Mouse (Mus musculus) liver, postnatal 0 days (tissue): ENCODE measurements around the gene Col28a1. TPM values are rescaled to one million over a fixed set of nuclear protein-coding genes. Genes with fewer than 3 reads are reported as not detected.

Source experiments
- ATAC-seq: fragments of 200-750 bp; cut with Nextera tagmentation; 2 replicates; pipeline ENCODE4 v1.8.0; 2017; ENCODE audit warnings: mild to moderate bottlenecking, moderate library complexity
- DNase-seq: peaks from one replicate; pipeline ENCODE4 v3.0.0-alpha.2; 2016
- H3K27ac ChIP-seq: fragments of 300-500 bp; sonication (generic); 2 replicates; pipeline ENCODE4 v1.5.1; 2014; ENCODE audit warnings: antibody characterized with exemption, moderate library complexity, mild to moderate bottlenecking, low read depth
- H3K27me3 ChIP-seq: fragments of 300-500 bp; sonication (generic); 2 replicates; pipeline ENCODE4 v1.6.1; 2014; ENCODE audit warnings: low read length, control low read depth, mixed read lengths; ENCODE audit not compliant: insufficient read depth
- H3K36me3 ChIP-seq: fragments of 300-500 bp; sonication (generic); replicated peaks from 2 replicates; pipeline ENCODE4 v1.6.1; 2014; ENCODE audit warnings: mild to moderate bottlenecking, control low read depth, low read length, moderate library complexity, mixed read lengths; ENCODE audit not compliant: insufficient read depth
- H3K4me1 ChIP-seq: fragments of 300-500 bp; sonication (generic); 2 replicates; pipeline ENCODE4 v1.6.1; 2014; ENCODE audit warnings: antibody characterized with exemption, mild to moderate bottlenecking, control low read depth; ENCODE audit not compliant: insufficient read depth
- H3K4me2 ChIP-seq: fragments of 300-500 bp; sonication (generic); 2 replicates; pipeline ENCODE4 v1.6.1; 2014; ENCODE audit warnings: low read depth, mild to moderate bottlenecking, low read length, moderate library complexity, mixed read lengths
- H3K4me3 ChIP-seq: fragments of 300-500 bp; sonication (generic); 2 replicates; pipeline ENCODE4 v1.5.1; 2014; ENCODE audit warnings: low read depth, low read length
- H3K9ac ChIP-seq: fragments of 300-500 bp; sonication (generic); replicated peaks from 2 replicates; pipeline ENCODE4 v1.6.1; 2014; ENCODE audit warnings: mild to moderate bottlenecking, moderate library complexity
- H3K9me3 ChIP-seq: fragments of 300-500 bp; sonication (generic); 2 replicates; pipeline ENCODE4 v1.6.1; 2016; ENCODE audit warnings: mild to moderate bottlenecking, control low read depth, low read length, mixed read lengths
- CTCF ChIP-seq: sonication (generic); IDR thresholded peaks from 2 replicates; pipeline ENCODE4 v1.5.1; 2016; ENCODE audit warnings: antibody characterized with exemption, low read depth
- EP300 ChIP-seq: IDR thresholded peaks from 2 replicates; pipeline ENCODE4 v1.6.1; 2016; ENCODE audit warnings: antibody characterized with exemption, low read depth, mild to moderate bottlenecking
- WGBS: fragments of 180-500 bp; shearing (Covaris S2); extraction: QIAGEN DNeasy Blood & Tissue Kit; methylation state at CpG from one replicate; pipeline ENCODE4 v1.1.7; 2014; ENCODE audit not compliant: insufficient replicate concordance; 5-methylcytosine and 5-hydroxymethylcytosine counted together
- polyA plus RNA-seq: library from polyadenylated mRNA; unstranded; fragments of >200 nt; fragmentation: Nextera tagmentation; extraction: Ambion mirVana; gene quantifications from 2 replicates; pipeline ENCODE4 v1.2.1, GENCODE M21; 2015

Gene Col28a1
- polyA plus RNA-seq, 1 experiment from 2014 or later, result 0.05 TPM

DNA sequence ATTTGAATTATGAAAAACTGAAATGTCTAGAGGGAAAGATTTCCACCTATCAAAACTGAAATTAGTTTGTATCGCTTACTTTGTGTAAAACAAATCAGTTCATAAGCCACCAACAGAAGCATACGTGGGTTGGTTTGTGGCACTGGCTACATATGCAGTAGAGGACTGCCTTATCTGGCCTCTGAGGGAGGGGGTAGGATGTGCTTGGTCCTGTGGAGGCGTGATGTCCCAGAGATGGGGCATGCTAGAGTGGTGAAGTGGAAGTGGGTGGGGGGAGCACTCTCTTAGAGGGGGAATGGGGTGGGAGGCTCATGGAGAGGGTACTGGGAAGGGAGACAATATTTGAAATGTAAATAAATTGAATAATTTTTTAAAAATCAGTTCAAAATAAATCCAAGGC is 2.5 kb downstream of the Col28a1 start:
- WGBS, result 53% methylated on average over 3 of the region's 3 CpGs
- TF ChIP-seq EP300 (no peak), CTCF (no peak)
- Histone ChIP-seq H3K4me1 (no peaks in the 10 kb centered on the region), H3K27ac (no peak overlapping the region), H3K9ac (no peak overlapping the region), H3K4me3 (no peak overlapping the region), H3K9me3 (no peaks in the 10 kb centered on the region), H3K27me3 (no peaks in the 10 kb centered on the region), H3K4me2 (no peak overlapping the region), H3K36me3 (no peaks in the 10 kb centered on the region)
- DNase-seq (no peak), ATAC-seq (no peak)

DNA sequence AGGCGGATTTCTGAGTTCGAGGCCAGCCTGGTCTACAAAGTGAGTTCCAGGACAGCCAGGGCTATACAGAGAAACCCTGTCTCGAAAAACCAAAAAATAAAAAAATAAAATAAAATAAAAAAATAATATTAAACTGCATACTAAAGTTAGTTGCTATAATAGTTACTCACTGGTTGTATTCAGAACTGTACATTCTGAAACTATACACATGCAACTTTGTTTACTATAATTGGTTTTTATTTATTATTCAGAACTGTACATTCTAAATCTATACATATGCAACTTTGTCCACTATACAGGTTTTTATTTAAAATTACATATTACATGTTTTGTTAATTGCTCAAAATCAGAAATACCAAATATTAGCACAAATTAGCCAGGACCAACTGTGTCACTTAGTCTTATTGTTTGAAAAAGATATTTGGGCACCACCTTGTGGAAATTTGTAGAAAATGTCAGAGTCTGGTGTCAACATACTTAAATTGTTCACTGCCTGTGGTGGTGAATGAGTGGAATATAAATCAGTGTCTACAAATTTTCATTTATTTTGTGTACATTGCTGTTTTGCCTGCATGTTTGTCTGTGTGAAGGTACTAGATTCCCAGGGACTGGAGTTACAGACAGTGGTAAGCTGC is 3.7 kb downstream of the Col28a1 start:
- TF ChIP-seq CTCF (peak; percentile 39), EP300 (no peak)
- Histone ChIP-seq H3K9ac (no peak overlapping the region), H3K27me3 (no peaks in the 10 kb centered on the region), H3K4me2 (no peak overlapping the region), H3K4me3 (no peak overlapping the region), H3K9me3 (no peaks in the 10 kb centered on the region), H3K36me3 (no peaks in the 10 kb centered on the region), H3K4me1 (no peaks in the 10 kb centered on the region), H3K27ac (no peak overlapping the region)
- no peak for DNase-seq
- no peak for ATAC-seq
- WGBS, result 88% methylated on average over 3 of the region's 3 CpGs

DNA sequence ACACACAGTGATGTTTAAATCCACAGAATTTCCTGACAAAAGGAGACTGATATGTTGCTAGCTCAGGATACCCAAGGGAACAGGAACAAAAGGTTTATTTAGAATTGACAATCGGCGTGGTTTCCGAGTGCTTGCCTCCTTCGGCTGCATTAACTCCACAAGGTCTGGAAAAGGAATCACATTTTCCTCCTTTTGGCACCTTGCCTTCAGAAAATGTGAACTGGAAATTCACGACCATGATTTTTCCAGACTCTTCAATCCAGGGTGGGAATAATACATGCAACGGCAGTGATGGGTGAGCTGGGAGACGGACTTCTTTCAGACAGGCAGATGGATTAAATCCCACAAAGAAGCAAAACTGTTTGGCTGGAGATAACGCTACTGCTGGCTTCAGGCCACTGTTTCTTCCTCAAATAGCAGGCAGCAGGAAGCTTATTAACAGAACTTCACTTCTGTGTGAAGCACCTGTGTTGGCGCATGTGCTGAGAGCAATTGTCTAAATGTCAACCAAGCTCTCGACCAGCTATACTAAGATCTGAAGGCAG is 13.9 kb downstream of the Col28a1 start:
- no peak for DNase-seq
- TF ChIP-seq CTCF (no peak), EP300 (no peak)
- H3K27ac ChIP-seq, result no peak overlapping the region
- H3K4me3 ChIP-seq, result no peak overlapping the region
- no peaks in the 10 kb centered on the region for H3K9me3 ChIP-seq
- H3K4me1 ChIP-seq, result no peaks in the 10 kb centered on the region
- H3K36me3 ChIP-seq, result no peaks in the 10 kb centered on the region
- WGBS, result 41% methylated on average over 10 of the region's 10 CpGs
- no peak overlapping the region for H3K9ac ChIP-seq
- no peak for ATAC-seq
- H3K27me3 ChIP-seq, result no peaks in the 10 kb centered on the region
- H3K4me2 ChIP-seq, result no peak overlapping the region

DNA sequence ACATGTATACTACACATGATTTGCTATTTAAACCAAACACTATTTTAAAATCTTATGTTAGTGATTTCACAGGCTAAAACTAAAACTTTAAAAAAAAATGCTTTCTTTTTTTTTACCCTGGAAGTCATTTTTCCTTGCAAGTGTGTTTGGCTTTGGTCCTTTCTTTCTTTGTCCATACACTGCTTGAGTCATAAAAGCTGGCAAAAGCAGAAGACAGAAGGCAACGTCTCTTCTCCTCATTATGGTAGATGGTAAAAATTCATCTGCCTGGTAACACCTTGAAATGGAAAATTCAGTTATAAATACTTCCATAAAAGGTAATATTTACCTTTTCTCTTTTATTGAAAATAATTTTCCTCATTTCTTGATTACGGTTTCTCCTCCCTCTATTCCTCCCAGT is 16.3 kb downstream of the Col28a1 start:
- 79% methylated on average over 2 of the region's 2 CpGs for WGBS
- Histone ChIP-seq H3K4me3 (no peak overlapping the region), H3K27me3 (no peaks in the 10 kb centered on the region)

DNA sequence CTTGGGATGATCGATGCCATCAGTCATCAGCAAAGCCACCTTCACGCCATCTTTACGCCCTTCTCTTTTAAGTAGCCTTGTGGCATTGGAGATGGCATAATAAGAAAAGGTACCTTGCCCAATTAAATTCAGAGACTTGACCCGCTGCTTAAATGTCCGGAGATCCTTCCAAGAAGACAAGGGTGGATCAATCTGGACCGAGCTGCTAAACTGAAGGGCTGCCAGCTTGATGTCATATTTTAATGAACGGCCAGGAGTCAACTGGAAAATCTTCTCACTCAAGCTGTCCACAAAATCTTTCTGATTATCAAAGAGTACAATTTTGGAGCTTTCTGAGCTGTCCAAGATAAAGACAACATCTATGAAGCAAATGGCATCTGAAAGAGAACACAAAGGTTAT is 17.1 kb downstream of the Col28a1 start:
- Histone ChIP-seq H3K4me2 (no peak overlapping the region), H3K27me3 (no peaks in the 10 kb centered on the region), H3K9me3 (no peaks in the 10 kb centered on the region), H3K27ac (no peak overlapping the region), H3K9ac (no peak overlapping the region), H3K36me3 (no peaks in the 10 kb centered on the region), H3K4me1 (no peaks in the 10 kb centered on the region), H3K4me3 (no peak overlapping the region)
- no peak for ATAC-seq
- no peak for DNase-seq
- WGBS, result 85% methylated on average over 7 of the region's 7 CpGs
- TF ChIP-seq CTCF (no peak), EP300 (no peak)

More for the DNA sequence above, 16.3 kb downstream of the Col28a1 start:
- H3K36me3 ChIP-seq, result no peaks in the 10 kb centered on the region
- TF ChIP-seq CTCF, result no peak
- TF ChIP-seq EP300, result no peak
- ATAC-seq, result no peak
- no peak for DNase-seq
- H3K4me2 ChIP-seq, result no peak overlapping the region
- H3K9ac ChIP-seq, result no peak overlapping the region
- H3K9me3 ChIP-seq, result no peaks in the 10 kb centered on the region
- H3K4me1 ChIP-seq, result no peaks in the 10 kb centered on the region
- no peak overlapping the region for H3K27ac ChIP-seq

DNA sequence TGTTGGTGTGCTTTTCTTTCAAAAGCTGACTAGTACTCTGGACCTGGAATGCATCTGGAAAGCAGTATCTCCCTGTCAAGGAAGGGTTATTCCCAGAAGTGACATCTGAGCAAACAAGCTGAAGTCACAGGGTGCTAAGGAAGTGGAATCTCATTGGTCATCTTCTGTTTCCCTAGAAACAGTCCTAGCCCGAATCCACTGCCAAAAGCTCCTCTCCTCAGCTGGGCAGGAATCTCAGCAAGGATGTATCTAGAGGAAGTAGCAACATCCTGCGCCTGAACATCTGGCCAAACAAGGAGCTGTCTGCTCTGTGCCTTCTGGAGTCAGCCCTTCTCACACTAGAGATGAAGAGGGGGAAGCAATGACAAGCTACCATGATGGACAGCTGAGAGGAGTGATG is 18.4 kb downstream of the Col28a1 start:
- no peaks in the 10 kb centered on the region for H3K27me3 ChIP-seq
- no peak overlapping the region for H3K27ac ChIP-seq
- H3K4me1 ChIP-seq, result no peaks in the 10 kb centered on the region
- ATAC-seq, result no peak
- H3K4me3 ChIP-seq, result no peak overlapping the region
- no peak overlapping the region for H3K9ac ChIP-seq
- TF ChIP-seq EP300 (no peak), CTCF (no peak)
- no peaks in the 10 kb centered on the region for H3K36me3 ChIP-seq
- DNase-seq, result no peak
- H3K4me2 ChIP-seq, result no peak overlapping the region
- WGBS, result 33% methylated on average over 2 of the region's 2 CpGs
- no peaks in the 10 kb centered on the region for H3K9me3 ChIP-seq

DNA sequence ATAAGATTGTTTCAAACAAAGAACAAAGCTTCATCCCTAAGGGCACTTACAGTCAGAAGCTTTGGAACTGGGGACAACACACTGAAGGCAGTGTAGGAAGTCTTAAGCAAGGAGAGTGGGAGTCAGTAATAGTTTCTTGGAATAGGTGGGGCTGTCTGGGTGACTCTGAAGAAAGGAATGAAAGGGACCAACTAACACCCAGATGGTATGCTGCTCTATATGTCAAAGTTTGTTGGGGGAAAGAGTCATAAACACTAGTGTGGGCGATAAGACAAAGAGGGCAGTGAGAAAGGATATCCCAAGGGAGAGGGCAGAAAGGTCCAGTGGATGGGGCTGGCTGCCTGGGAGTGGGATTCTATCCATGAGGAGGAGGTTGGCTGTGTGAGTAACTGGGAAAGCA is 20.3 kb downstream of the Col28a1 start:
- ATAC-seq, result no peak
- no peak for DNase-seq
- no peaks in the 10 kb centered on the region for H3K9me3 ChIP-seq
- 77% methylated on average over 1 of the region's 1 CpGs for WGBS
- no peaks in the 10 kb centered on the region for H3K27me3 ChIP-seq
- H3K4me2 ChIP-seq, result no peak overlapping the region
- no peaks in the 10 kb centered on the region for H3K36me3 ChIP-seq
- no peaks in the 10 kb centered on the region for H3K4me1 ChIP-seq
- no peak for TF ChIP-seq CTCF
- no peak for TF ChIP-seq EP300
- no peak overlapping the region for H3K4me3 ChIP-seq
- H3K27ac ChIP-seq, result no peak overlapping the region
- no peak overlapping the region for H3K9ac ChIP-seq
